Mouse (Mus musculus): Measurements from ENCODE around the gene Skint7.

- TF ChIP-seq GATA1 (IDR thresholded peaks at IDR 0.05; ENCODE audit: low read length) = no peak
- TF ChIP-seq TAL1 (IDR thresholded peaks at IDR 0.05; ENCODE audit: low read length) = no peak
Measured at GRCm38 (mm10) chr4:111963669-111964068, 9.1 kb upstream of the Skint7 start.
